Mouse (Mus musculus) urinary bladder, postnatal 25 days (tissue): Measurements from ENCODE around the gene Vmn1r180.
"Not testable (repeated sequence)": the region's sequence is repeated elsewhere in the genome, so short reads cannot be mapped to it uniquely, and the experiment has no call there.

Source experiments
- DNase-seq: peaks from one replicate; pipeline ENCODE4 v3.0.0; 2022; ENCODE audit warnings: low spot score

The Vmn1r180 gene

DNA sequence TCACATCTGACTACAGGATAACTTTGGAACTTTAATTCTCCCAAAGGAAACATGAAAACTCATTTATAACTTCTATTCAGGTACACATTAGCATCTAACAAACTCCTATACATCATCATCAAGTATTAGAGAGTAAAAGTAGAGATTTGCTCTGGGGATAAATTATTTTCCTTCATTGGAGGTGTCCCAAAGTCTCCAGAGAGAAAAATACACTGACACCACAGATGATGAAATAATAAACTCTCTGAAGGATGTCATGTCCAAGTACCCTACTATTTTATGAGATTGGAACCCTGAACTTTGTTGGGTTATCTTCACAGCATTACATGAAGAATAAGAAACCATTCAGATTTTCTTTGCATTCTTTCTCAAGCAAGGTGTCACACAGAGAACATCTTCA, at the start of gene Vmn1r180:
Vmn1r180 (plus strand) TSS at position 301 of the 400 bp plus-strand sequence.
- no peak for DNase-seq

DNA sequence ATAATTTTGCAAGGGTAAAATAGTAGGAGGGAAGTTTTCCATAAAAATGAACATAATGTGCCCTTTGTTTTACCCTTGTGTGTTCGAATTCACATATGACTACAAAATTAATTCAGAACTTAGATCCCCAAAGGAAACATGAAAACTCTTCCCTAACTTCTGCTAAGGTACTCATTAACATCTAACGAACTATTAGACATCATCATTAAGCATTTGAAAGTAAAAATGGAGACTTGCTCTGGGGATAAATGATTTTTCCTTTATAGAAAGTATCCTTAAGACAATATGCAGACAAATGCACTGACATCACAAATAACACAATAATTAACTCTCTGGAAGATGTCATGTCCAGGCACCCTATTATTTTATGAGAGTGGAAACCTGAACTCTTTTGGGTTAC, 23.8 kb upstream of the Vmn1r180 start, which contains the start of gene Vmn1r179:
Vmn1r179 (plus strand) TSS at position 301 of the 400 bp plus-strand sequence.
- no peak for DNase-seq

DNA sequence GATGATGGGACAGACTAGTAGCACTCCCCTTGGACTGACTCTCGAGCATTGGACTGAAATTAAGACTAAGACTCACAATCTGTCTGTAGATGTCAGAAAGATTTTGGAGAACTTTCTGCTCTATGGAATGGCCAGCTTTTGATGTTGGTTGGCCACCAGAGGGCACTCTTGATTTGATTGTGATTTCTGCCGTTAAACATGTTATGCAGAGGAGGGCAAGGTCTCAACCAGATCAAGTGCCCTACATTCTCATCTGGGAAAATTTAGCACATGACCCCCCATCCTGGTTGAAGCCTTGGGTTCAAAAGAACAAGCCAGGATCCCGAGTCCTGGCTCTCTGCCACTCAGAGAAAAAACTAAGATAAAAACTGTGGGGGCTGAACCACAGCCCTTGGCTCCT, 17.6 kb downstream of the Vmn1r180 start:
- peak; percentile 3 for DNase-seq

DNA sequence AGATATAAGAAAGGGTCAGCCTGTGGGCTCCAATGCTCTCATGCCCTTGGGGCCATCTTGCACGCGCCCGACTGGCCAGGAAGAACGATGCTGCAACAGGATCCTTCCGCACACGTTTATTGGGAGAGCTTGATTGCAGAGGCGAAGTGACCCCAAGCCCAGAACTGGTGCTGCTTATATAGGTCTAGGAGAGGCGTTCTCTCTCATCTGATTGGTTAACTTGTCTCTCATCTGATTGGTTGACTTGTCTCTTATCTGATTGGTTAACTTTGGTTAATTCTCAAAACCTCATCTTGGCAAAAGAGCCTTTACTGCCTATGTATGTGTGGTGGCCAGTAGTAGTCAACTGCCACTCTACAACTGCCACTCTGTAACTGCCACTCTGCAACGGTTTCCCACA, 23.9 kb downstream of the Vmn1r180 start, which contains the start of gene Vmn1r181:
Vmn1r181 (plus strand) TSS at position 301 of the 400 bp plus-strand sequence.
- not testable (repeated sequence) for DNase-seq

DNA sequence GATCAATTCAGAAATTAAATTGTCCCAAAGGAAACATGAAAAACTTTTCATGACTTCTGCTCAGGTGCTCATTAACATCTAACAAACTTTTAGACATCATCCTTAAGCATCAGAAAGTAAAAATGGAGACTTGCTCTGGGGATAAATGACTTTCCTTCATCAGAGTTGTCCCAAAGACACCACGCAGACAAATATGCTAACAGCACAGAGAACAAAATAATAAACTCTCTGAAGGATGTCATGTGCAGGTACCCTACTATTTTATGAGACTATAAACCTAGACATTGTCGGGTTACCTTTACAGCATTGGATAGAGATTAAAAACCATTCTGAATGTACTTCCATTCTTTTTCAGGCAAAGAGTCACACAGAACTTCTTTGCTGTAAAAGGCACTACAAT, 51.0 kb downstream of the Vmn1r180 start, which contains the start of gene V1rd19:
V1rd19 (plus strand) TSS at position 301 of the 400 bp plus-strand sequence.
- DNase-seq, result no peak
